Mouse (Mus musculus) megakaryocyte, embryonic 14.5 days (primary cell): Measurements from ENCODE around the gene Zfyve16. TPM values are rescaled to one million over a fixed set of nuclear protein-coding genes. Genes with fewer than 3 reads are reported as not detected.
A peak's percentile ranks its signal among the peaks of the same experiment; 100 is the strongest.

Source experiments
- H3K27me3 ChIP-seq: replicated peaks from 2 replicates; pipeline ENCODE3; 2012; ENCODE audit warnings: inconsistent platforms
- H3K36me3 ChIP-seq: replicated peaks from 2 replicates; pipeline ENCODE3; 2012; ENCODE audit warnings: low read length, inconsistent platforms, mixed read lengths
- H3K4me1 ChIP-seq: 2 replicates; pipeline ENCODE4 v1.6.1; 2012; ENCODE audit warnings: inconsistent platforms
- H3K4me3 ChIP-seq: replicated peaks from 2 replicates; pipeline ENCODE3; 2012; ENCODE audit warnings: moderate library complexity, mild to moderate bottlenecking, inconsistent platforms
- H3K9me3 ChIP-seq: 2 replicates; pipeline ENCODE4 v1.6.1; 2012; ENCODE audit warnings: inconsistent platforms
- FLI1 ChIP-seq: IDR thresholded peaks from 2 replicates; pipeline ENCODE4 v1.6.1; 2012; ENCODE audit warnings: low read length, inconsistent platforms, mixed read lengths
- GATA1 ChIP-seq: IDR thresholded peaks from 3 replicates; pipeline ENCODE4 v1.6.1; 2012; ENCODE audit warnings: mixed read lengths, low read length, inconsistent platforms, borderline replicate concordance
- polyA plus RNA-seq: library from polyadenylated mRNA; stranded (reverse); fragments of >175 nt; gene quantifications from 2 replicates; pipeline ENCODE4 v1.2.3, GENCODE M21; 2012; ENCODE audit warnings: low replicate concordance; ENCODE audit not compliant: insufficient read depth

Zfyve16 gene
- polyA plus RNA-seq, 1 experiment: 0.04 TPM

- Histone ChIP-seq H3K36me3 (peaks cover 4% of the 10 kb centered on the region), H3K9me3 (no peaks in the 10 kb centered on the region), H3K27me3 (no peaks in the 10 kb centered on the region), H3K4me3 (no peak overlapping the region), H3K4me1 (peaks cover 12% of the 10 kb centered on the region)
- TF ChIP-seq GATA1 (no peak), FLI1 (no peak)
Measured at GRCm38 (mm10) chr13:92532216-92532615, 1.5 kb upstream of the Zfyve16 start.

- Histone ChIP-seq H3K4me3 (peak overlapping the region; percentile 99), H3K9me3 (no peaks in the 10 kb centered on the region), H3K4me1 (peaks cover 16% of the 10 kb centered on the region), H3K36me3 (peaks cover 4% of the 10 kb centered on the region), H3K27me3 (no peaks in the 10 kb centered on the region)
- TF ChIP-seq FLI1: no peak
- no peak for TF ChIP-seq GATA1
Measured at GRCm38 (mm10) chr13:92531237-92531636, 569 bp upstream of the Zfyve16 start.

GRCm38 (mm10) chr13:92529828-92530720, 594 bp downstream of the Zfyve16 start:
- Histone ChIP-seq H3K4me1 (peaks cover 19% of the 10 kb centered on the region), H3K36me3 (peaks cover 4% of the 10 kb centered on the region), H3K27me3 (no peaks in the 10 kb centered on the region), H3K4me3 (peak overlapping the region; percentile 99), H3K9me3 (no peaks in the 10 kb centered on the region)
- no peak for TF ChIP-seq FLI1
- TF ChIP-seq GATA1: no peak

GRCm38 (mm10) chr13:92523178-92523813, 7.4 kb downstream of the Zfyve16 start:
- Histone ChIP-seq H3K4me1 (peaks cover 19% of the 10 kb centered on the region; the same call in 1 of the 2 replicates), H3K4me3 (no peak overlapping the region), H3K27me3 (no peaks in the 10 kb centered on the region), H3K36me3 (peaks cover 51% of the 10 kb centered on the region), H3K9me3 (no peaks in the 10 kb centered on the region)
- TF ChIP-seq GATA1 (no peak), FLI1 (no peak)

GRCm38 (mm10) chr13:92504871-92505270, 25.8 kb downstream of the Zfyve16 start:
- H3K4me1 ChIP-seq: no peaks in the 10 kb centered on the region
- H3K9me3 ChIP-seq: no peaks in the 10 kb centered on the region
- H3K36me3 ChIP-seq: peaks cover 73% of the 10 kb centered on the region
- no peak overlapping the region for H3K4me3 ChIP-seq
- no peaks in the 10 kb centered on the region for H3K27me3 ChIP-seq
- no peak for TF ChIP-seq GATA1
- TF ChIP-seq FLI1: no peak

GRCm38 (mm10) chr13:92491923-92492322, 38.7 kb downstream of the Zfyve16 start:
- Histone ChIP-seq H3K4me1 (no peaks in the 10 kb centered on the region), H3K4me3 (no peak overlapping the region), H3K36me3 (peaks cover 61% of the 10 kb centered on the region), H3K27me3 (no peaks in the 10 kb centered on the region), H3K9me3 (no peaks in the 10 kb centered on the region)
- no peak for TF ChIP-seq FLI1

- Histone ChIP-seq H3K27me3 (no peaks in the 10 kb centered on the region), H3K4me3 (no peak overlapping the region), H3K9me3 (no peaks in the 10 kb centered on the region), H3K36me3 (peaks cover 61% of the 10 kb centered on the region), H3K4me1 (no peaks in the 10 kb centered on the region)
- no peak for TF ChIP-seq FLI1
- TF ChIP-seq GATA1: no peak
Measured at GRCm38 (mm10) chr13:92490817-92491216, 39.9 kb downstream of the Zfyve16 start.

- peak within 1 kb of the TSS; percentile 94 for H3K4me3 ChIP-seq
- no peaks in the 10 kb centered on the region for H3K27me3 ChIP-seq
- H3K4me1 ChIP-seq: peaks cover 12% of the 10 kb centered on the region
- H3K36me3 ChIP-seq: peaks cover 19% of the 10 kb centered on the region
- H3K9me3 ChIP-seq: no peaks in the 10 kb centered on the region
- TF ChIP-seq GATA1: no peak
- no peak for TF ChIP-seq FLI1
Measured at GRCm38 (mm10) chr13:92483852-92484463, 46.7 kb downstream of the Zfyve16 start, which contains the start of gene Fam151b. Gene Fam151b (minus strand): TSS chr13:92484015.

GRCm38 (mm10) chr13:92483348-92483747, 47.3 kb downstream of the Zfyve16 start:
- Histone ChIP-seq H3K27me3 (no peaks in the 10 kb centered on the region), H3K9me3 (no peaks in the 10 kb centered on the region), H3K4me3 (peak overlapping the region; percentile 94), H3K4me1 (peaks cover 12% of the 10 kb centered on the region), H3K36me3 (peaks cover 18% of the 10 kb centered on the region)
- TF ChIP-seq GATA1: no peak
- no peak for TF ChIP-seq FLI1

GRCm38 (mm10) chr13:92470151-92470550, 60.5 kb downstream of the Zfyve16 start:
- no peaks in the 10 kb centered on the region for H3K27me3 ChIP-seq
- TF ChIP-seq FLI1: no peak
- no peak for TF ChIP-seq GATA1
- H3K4me1 ChIP-seq: no peaks in the 10 kb centered on the region
- H3K9me3 ChIP-seq: peaks cover 5% of the 10 kb centered on the region; the same call in 1 of the 2 replicates
- peaks cover 76% of the 10 kb centered on the region for H3K36me3 ChIP-seq
- no peak overlapping the region for H3K4me3 ChIP-seq
